Mouse (Mus musculus) stomach, embryonic 15.5 days (tissue): ENCODE measurements around the gene Chrne. TPM values are rescaled to one million over a fixed set of nuclear protein-coding genes. Genes with fewer than 3 reads are reported as not detected.

Source experiments
- ATAC-seq: fragments of 200-750 bp; cut with Nextera tagmentation; 2 replicates; pipeline ENCODE4 v1.8.0; 2017; ENCODE audit warnings: low read depth, moderate number of reproducible peaks, moderate TSS enrichment; ENCODE audit not compliant: insufficient read depth, low FRiP score
- H3K27ac ChIP-seq: fragments of 300-500 bp; sonication (generic); 2 replicates; pipeline ENCODE4 v1.5.1; 2015; ENCODE audit warnings: mild to moderate bottlenecking, inconsistent platforms
- H3K27me3 ChIP-seq: fragments of 300-500 bp; sonication (generic); replicated peaks from 2 replicates; pipeline ENCODE4 v1.6.1; 2015; ENCODE audit warnings: inconsistent platforms
- H3K36me3 ChIP-seq: fragments of 300-500 bp; sonication (generic); 2 replicates; pipeline ENCODE4 v1.6.1; 2015; ENCODE audit warnings: inconsistent platforms
- H3K4me1 ChIP-seq: fragments of 300-500 bp; sonication (generic); 2 replicates; pipeline ENCODE4 v1.6.1; 2015; ENCODE audit warnings: inconsistent platforms
- H3K4me2 ChIP-seq: fragments of 300-500 bp; sonication (generic); 2 replicates; pipeline ENCODE4 v1.6.1; 2015; ENCODE audit warnings: mild to moderate bottlenecking, inconsistent platforms
- H3K4me3 ChIP-seq: fragments of 300-500 bp; sonication (generic); replicated peaks from 2 replicates; pipeline ENCODE4 v1.5.1; 2015; ENCODE audit warnings: inconsistent platforms
- H3K9ac ChIP-seq: fragments of 300-500 bp; sonication (generic); 2 replicates; pipeline ENCODE4 v1.6.1; 2015; ENCODE audit warnings: inconsistent platforms
- H3K9me3 ChIP-seq: fragments of 300-500 bp; sonication (generic); 2 replicates; pipeline ENCODE4 v1.6.1; 2016; ENCODE audit warnings: inconsistent platforms
- WGBS: fragments of 180-500 bp; shearing (Covaris S2); methylation state at CpG from one replicate; pipeline ENCODE4 v1.1.7; 2015; 5-methylcytosine and 5-hydroxymethylcytosine counted together
- polyA plus RNA-seq: library from polyadenylated mRNA; unstranded; fragments of >200 nt; fragmentation: Nextera tagmentation; extraction: Ambion mirVana; gene quantifications from 2 replicates; pipeline ENCODE4 v1.2.1, GENCODE M21; 2015

Gene Chrne
- polyA plus RNA-seq, 1 experiment from 2014 or later, result not detected

- no peaks in the 10 kb centered on the region for H3K4me1 ChIP-seq
- ATAC-seq, result no peak
- no peaks in the 10 kb centered on the region for H3K27me3 ChIP-seq
- no peaks in the 10 kb centered on the region for H3K9me3 ChIP-seq
- H3K9ac ChIP-seq, result no peak overlapping the region
- H3K36me3 ChIP-seq, result peaks cover 16% of the 10 kb centered on the region
- H3K4me2 ChIP-seq, result no peak overlapping the region
- WGBS, result 77% methylated on average over 8 of the region's 8 CpGs
- H3K27ac ChIP-seq, result no peak overlapping the region
- H3K4me3 ChIP-seq, result no peak overlapping the region
These were observed 21.0 kb upstream of the Chrne start for GRCm38 (mm10) chr11:70639976-70640375.

DNA sequence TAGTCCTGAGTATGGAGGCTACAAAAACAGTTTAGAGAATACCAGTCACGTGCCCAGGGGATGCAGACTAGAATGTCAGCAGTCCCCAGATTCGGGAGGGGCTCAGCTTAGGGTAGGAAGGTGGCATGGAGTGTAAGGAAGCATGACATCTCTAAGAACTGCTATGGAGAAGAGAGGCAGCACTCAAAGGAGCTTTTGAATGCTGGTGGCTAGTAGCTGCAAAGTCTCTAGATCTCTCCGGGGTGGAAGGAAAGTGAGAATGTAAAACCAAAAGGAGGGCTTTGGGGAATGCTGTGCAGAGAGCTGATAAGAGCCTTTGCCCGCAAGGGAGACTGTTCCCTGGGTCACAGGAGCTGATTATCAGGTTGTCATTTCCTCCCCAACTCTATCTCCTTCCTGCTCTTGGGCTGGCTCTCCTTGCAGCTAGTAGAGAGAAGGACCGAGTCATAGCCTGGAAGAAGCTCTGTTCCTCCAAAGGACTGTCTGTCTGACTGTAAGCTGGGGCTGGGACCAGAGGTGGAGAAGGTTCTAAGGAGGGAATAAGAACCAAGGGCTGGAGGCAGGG is 19.8 kb upstream of the Chrne start, which contains the start of gene Gp1ba:
Gene Gp1ba, plus strand, starts transcription at position 409 of the 565 bp plus-strand sequence.
- Histone ChIP-seq H3K27me3 (no peaks in the 10 kb centered on the region), H3K9ac (no peak within 1 kb of the TSS), H3K36me3 (0 out of 2 replicates have a peak, but pooled peaks cover 7% of the 10 kb centered on the region), H3K27ac (no peak within 1 kb of the TSS), H3K4me3 (no peak within 1 kb of the TSS), H3K4me1 (no peaks in the 10 kb centered on the region), H3K9me3 (no peaks in the 10 kb centered on the region), H3K4me2 (no peak within 1 kb of the TSS)
- 23% methylated on average over 5 of the region's 5 CpGs for WGBS
- ATAC-seq, result peak; percentile 65; the same call in 1 of the 2 replicates

GRCm38 (mm10) chr11:70638293-70638692 is 19.3 kb upstream of the Chrne start:
- no peak for ATAC-seq
- Histone ChIP-seq H3K4me1 (no peaks in the 10 kb centered on the region), H3K27me3 (no peaks in the 10 kb centered on the region), H3K9me3 (no peaks in the 10 kb centered on the region), H3K36me3 (0 out of 2 replicates have a peak, but pooled peaks cover 4% of the 10 kb centered on the region), H3K4me2 (no peak overlapping the region), H3K27ac (no peak overlapping the region), H3K4me3 (no peak overlapping the region), H3K9ac (no peak overlapping the region)
- 78% methylated on average over 1 of the region's 1 CpGs for WGBS

- no peak overlapping the region for H3K4me2 ChIP-seq
- H3K27me3 ChIP-seq, result no peaks in the 10 kb centered on the region
- ATAC-seq, result no peak
- no peak overlapping the region for H3K9ac ChIP-seq
- no peaks in the 10 kb centered on the region for H3K4me1 ChIP-seq
- H3K9me3 ChIP-seq, result no peaks in the 10 kb centered on the region
- H3K27ac ChIP-seq, result no peak overlapping the region
- H3K36me3 ChIP-seq, result no peaks in the 10 kb centered on the region
- WGBS, result 88% methylated on average over 1 of the region's 1 CpGs
- no peak overlapping the region for H3K4me3 ChIP-seq
These were observed 18.7 kb upstream of the Chrne start for GRCm38 (mm10) chr11:70637764-70638163.

DNA sequence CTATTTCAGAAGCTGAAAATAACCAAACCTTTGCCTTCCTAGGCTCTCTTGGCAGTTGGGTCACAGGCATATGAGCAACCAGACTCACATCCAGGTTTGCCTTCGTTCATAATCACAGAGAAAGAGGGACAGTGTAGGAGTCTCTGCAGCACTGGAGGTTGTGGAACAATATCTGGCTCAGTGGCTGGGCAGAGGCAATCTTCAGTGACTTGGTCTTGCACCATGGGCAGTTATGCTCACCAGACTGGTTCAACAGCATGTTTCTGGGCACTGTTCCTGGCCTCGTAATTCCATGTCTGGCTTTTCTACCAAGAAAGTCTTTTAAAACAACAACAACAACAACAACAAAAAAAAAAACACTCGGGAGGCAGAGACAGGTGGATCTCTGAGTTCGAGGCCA is 16.6 kb upstream of the Chrne start:
- WGBS, result 80% methylated on average over 4 of the region's 4 CpGs
- no peak for ATAC-seq
- no peak overlapping the region for H3K9ac ChIP-seq
- no peaks in the 10 kb centered on the region for H3K36me3 ChIP-seq
- H3K9me3 ChIP-seq, result no peaks in the 10 kb centered on the region
- H3K4me3 ChIP-seq, result no peak overlapping the region
- H3K4me1 ChIP-seq, result no peaks in the 10 kb centered on the region
- no peaks in the 10 kb centered on the region for H3K27me3 ChIP-seq
- no peak overlapping the region for H3K27ac ChIP-seq
- no peak overlapping the region for H3K4me2 ChIP-seq

GRCm38 (mm10) chr11:70630129-70630528 is 11.1 kb upstream of the Chrne start:
- H3K4me3 ChIP-seq, result no peak overlapping the region
- H3K9me3 ChIP-seq, result no peaks in the 10 kb centered on the region
- H3K9ac ChIP-seq, result no peak overlapping the region
- no peak for ATAC-seq
- H3K36me3 ChIP-seq, result no peaks in the 10 kb centered on the region
- 66% methylated on average over 7 of the region's 7 CpGs for WGBS
- no peak overlapping the region for H3K4me2 ChIP-seq
- no peaks in the 10 kb centered on the region for H3K4me1 ChIP-seq
- H3K27ac ChIP-seq, result no peak overlapping the region
- no peaks in the 10 kb centered on the region for H3K27me3 ChIP-seq

- ATAC-seq, result no peak
- Histone ChIP-seq H3K27ac (no peak overlapping the region), H3K9ac (no peak overlapping the region), H3K4me2 (no peak overlapping the region), H3K36me3 (no peaks in the 10 kb centered on the region), H3K4me3 (no peak overlapping the region), H3K27me3 (no peaks in the 10 kb centered on the region), H3K4me1 (no peaks in the 10 kb centered on the region), H3K9me3 (no peaks in the 10 kb centered on the region)
- WGBS, result 46% methylated on average over 5 of the region's 5 CpGs
These were observed 10.5 kb upstream of the Chrne start for GRCm38 (mm10) chr11:70629557-70629956.

DNA sequence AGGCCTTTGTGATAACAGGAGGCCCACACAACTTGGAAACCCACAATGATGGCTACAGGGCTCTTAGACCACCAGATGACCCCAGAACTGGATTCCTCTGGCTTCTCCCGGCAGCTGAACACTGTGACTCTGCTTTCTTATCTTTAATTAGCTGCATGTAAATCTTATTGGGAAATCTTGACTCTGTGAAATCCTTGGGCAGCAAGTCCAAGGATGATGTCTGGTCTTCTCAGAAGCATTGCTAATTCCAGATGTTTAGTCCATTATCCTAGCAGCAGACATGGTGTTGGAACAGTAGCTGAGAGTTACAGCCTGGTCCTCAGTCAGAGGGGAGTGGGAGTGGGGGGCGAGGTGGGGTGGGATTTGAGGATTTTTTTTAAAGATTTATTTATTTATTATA is 9.4 kb upstream of the Chrne start:
- 76% methylated on average over 2 of the region's 2 CpGs for WGBS
- no peaks in the 10 kb centered on the region for H3K27me3 ChIP-seq
- no peaks in the 10 kb centered on the region for H3K36me3 ChIP-seq
- no peaks in the 10 kb centered on the region for H3K9me3 ChIP-seq
- H3K4me3 ChIP-seq, result no peak overlapping the region
- H3K4me1 ChIP-seq, result no peaks in the 10 kb centered on the region
- no peak for ATAC-seq
- no peak overlapping the region for H3K4me2 ChIP-seq
- H3K9ac ChIP-seq, result no peak overlapping the region
- no peak overlapping the region for H3K27ac ChIP-seq

DNA sequence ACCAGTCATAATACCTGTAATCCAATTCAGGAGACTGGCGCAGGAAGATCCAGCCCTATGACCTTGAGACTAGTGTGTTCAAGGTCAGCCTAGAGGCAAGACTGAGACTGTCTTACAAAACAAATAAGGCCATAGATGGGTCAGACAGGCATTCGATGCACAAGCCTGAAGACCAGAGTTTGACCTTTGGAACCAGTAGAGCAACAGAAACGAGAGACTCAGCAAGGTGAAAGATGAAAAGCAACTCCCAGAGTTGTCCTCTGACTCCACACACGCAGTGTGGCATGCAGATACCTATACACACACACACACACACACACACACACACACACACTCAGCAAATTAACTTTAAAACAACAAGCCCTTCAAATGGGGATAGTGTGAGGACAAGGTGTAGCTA is 7.9 kb upstream of the Chrne start:
- H3K27ac ChIP-seq, result no peak overlapping the region
- no peak for ATAC-seq

GRCm38 (mm10) chr11:70625473-70625872 is 6.5 kb upstream of the Chrne start:
- no peak for ATAC-seq
- Histone ChIP-seq H3K27me3 (no peaks in the 10 kb centered on the region), H3K9ac (no peak overlapping the region), H3K9me3 (no peaks in the 10 kb centered on the region), H3K27ac (no peak overlapping the region), H3K4me2 (no peak overlapping the region), H3K4me3 (no peak overlapping the region), H3K36me3 (no peaks in the 10 kb centered on the region), H3K4me1 (no peaks in the 10 kb centered on the region; the same call in 1 of the 2 replicates)
- WGBS, result 48% methylated on average over 4 of the region's 4 CpGs

More for the DNA sequence above, 7.9 kb upstream of the Chrne start:
- H3K9me3 ChIP-seq, result no peaks in the 10 kb centered on the region
- WGBS, result 59% methylated on average over 4 of the region's 4 CpGs
- no peak overlapping the region for H3K4me3 ChIP-seq
- H3K36me3 ChIP-seq, result no peaks in the 10 kb centered on the region
- H3K9ac ChIP-seq, result no peak overlapping the region
- no peak overlapping the region for H3K4me2 ChIP-seq
- no peaks in the 10 kb centered on the region for H3K27me3 ChIP-seq
- H3K4me1 ChIP-seq, result no peaks in the 10 kb centered on the region

GRCm38 (mm10) chr11:70623053-70623742 is 4.2 kb upstream of the Chrne start:
- no peak overlapping the region for H3K27ac ChIP-seq
- WGBS, result 75% methylated on average over 10 of the region's 10 CpGs
- peak; percentile 16; the same call in 1 of the 2 replicates for ATAC-seq
- H3K4me3 ChIP-seq, result no peak overlapping the region
- no peak overlapping the region for H3K4me2 ChIP-seq
- H3K4me1 ChIP-seq, result no peaks in the 10 kb centered on the region; the same call in 1 of the 2 replicates
- no peaks in the 10 kb centered on the region for H3K27me3 ChIP-seq
- H3K9ac ChIP-seq, result no peak overlapping the region
- no peaks in the 10 kb centered on the region for H3K9me3 ChIP-seq
- no peaks in the 10 kb centered on the region for H3K36me3 ChIP-seq

- Histone ChIP-seq H3K4me3 (no peak overlapping the region), H3K9me3 (no peaks in the 10 kb centered on the region), H3K27ac (no peak overlapping the region), H3K36me3 (no peaks in the 10 kb centered on the region), H3K4me2 (no peak overlapping the region), H3K27me3 (no peaks in the 10 kb centered on the region), H3K9ac (no peak overlapping the region), H3K4me1 (no peaks in the 10 kb centered on the region; the same call in 1 of the 2 replicates)
- ATAC-seq, result no peak; the same call in 1 of the 2 replicates
- 36% methylated on average over 7 of the region's 7 CpGs for whole genome bisulfite sequencing
These were observed 3.2 kb upstream of the Chrne start for GRCm38 (mm10) chr11:70621972-70622814.
